Mouse (Mus musculus): ENCODE measurements around the gene Gramd1b. TPM values are rescaled to one million over a fixed set of nuclear protein-coding genes. Genes with fewer than 3 reads are reported as not detected.

Gramd1b gene
- polyA plus RNA-seq, 1 experiment from 2014 or later, result 2.7 TPM

DNA sequence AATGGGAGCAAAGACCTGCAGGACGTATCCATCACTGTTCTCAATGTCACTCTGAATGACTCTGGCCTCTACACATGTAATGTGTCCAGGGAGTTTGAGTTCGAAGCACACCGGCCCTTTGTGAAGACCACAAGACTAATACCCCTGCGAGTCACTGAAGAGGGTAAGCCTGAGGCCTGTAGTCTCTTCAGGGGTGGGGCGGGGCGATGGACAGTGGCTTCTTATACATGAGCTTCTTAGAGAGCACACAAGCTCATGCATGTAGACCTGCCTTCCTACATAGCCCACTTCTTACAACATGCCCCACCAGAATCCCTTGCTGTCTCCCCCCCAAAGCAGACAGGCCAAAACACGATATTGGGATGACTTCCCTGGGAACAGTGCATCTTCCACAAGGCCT lies 251.7 kb downstream of the Gramd1b start:
- no peak for DNase-seq (ENCODE audit: low spot score)
- H3K4me1 ChIP-seq, result no peaks in the 10 kb centered on the region
- H3K4me3 ChIP-seq, result no peak overlapping the region
- WGBS, result 97% methylated on average over 7 of the region's 7 CpGs
- no peaks in the 10 kb centered on the region for H3K9me3 ChIP-seq (replicated peaks)
- no peak overlapping the region for H3K27ac ChIP-seq
- no peaks in the 10 kb centered on the region for H3K27me3 ChIP-seq (ENCODE audit: low read depth, poor library complexity, severe bottlenecking)
- no peaks in the 10 kb centered on the region for H3K36me3 ChIP-seq

GRCm38 (mm10) chr9:40277671-40278070 lies 253.5 kb downstream of the Gramd1b start:
- H3K4me3 ChIP-seq, result no peak overlapping the region
- 88% methylated on average over 3 of the region's 3 CpGs for WGBS
- H3K27me3 ChIP-seq (ENCODE audit: low read depth, poor library complexity, severe bottlenecking), result no peaks in the 10 kb centered on the region
- no peaks in the 10 kb centered on the region for H3K36me3 ChIP-seq
- H3K4me1 ChIP-seq, result no peaks in the 10 kb centered on the region
- no peak overlapping the region for H3K27ac ChIP-seq
- no peak for DNase-seq (ENCODE audit: low spot score)
- H3K9me3 ChIP-seq (replicated peaks), result no peaks in the 10 kb centered on the region

GRCm38 (mm10) chr9:40275904-40276303 lies 255.3 kb downstream of the Gramd1b start:
- 93% methylated on average over 5 of the region's 5 CpGs for WGBS
- DNase-seq (ENCODE audit: low spot score), result no peak

DNA sequence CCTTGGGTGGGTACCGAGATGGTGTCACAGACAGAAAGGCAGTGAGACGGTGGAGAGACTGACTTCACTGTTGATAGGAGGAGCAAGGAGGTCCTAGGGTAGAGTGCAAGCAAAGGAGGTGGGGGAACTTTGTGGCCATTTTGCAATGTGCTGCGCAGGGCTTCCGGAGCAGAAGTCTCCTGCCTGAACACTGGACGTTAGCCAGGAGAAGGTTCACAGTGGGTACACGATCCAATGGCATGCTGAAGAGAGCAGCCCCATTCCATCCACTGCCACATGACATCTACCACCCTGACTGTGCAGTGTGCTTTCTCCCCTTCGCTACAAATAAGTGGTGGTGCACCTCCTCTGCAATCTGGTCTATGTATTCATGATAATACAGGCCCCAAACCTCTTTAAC lies 258.4 kb downstream of the Gramd1b start:
- Histone ChIP-seq H3K9me3 (replicated peaks) (no peaks in the 10 kb centered on the region), H3K27me3 (ENCODE audit: low read depth, poor library complexity, severe bottlenecking) (peaks cover 26% of the 10 kb centered on the region), H3K27ac (no peak overlapping the region), H3K4me3 (no peak overlapping the region), H3K4me1 (peaks cover 14% of the 10 kb centered on the region), H3K36me3 (no peaks in the 10 kb centered on the region)
- no peak for DNase-seq (ENCODE audit: low spot score)
- 92% methylated on average over 7 of the region's 7 CpGs for WGBS

More at GRCm38 (mm10) chr9:40275904-40276303, 255.3 kb downstream of the Gramd1b start:
- Histone ChIP-seq H3K27me3 (ENCODE audit: low read depth, poor library complexity, severe bottlenecking) (no peaks in the 10 kb centered on the region), H3K36me3 (no peaks in the 10 kb centered on the region), H3K9me3 (replicated peaks) (no peaks in the 10 kb centered on the region), H3K27ac (no peak overlapping the region), H3K4me3 (no peak overlapping the region), H3K4me1 (no peaks in the 10 kb centered on the region)

DNA sequence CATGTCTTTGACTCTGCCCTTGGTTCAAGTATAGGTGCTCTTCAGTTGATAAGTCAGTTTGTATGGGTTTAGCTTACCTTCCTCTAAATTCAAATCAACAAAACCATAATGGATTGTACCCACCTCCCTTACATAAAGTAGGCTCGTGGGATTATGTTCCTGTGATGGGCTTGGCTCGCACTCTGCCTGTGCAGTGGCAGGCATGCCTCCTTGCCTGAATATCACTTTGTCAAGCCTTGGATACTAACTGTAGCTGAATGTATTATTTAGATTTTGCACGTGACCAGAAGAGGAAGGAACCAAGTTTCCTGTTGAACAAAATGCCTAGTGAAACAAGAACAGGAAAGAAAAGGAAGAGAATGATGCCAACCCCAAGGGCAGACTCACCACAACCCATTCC lies 260.1 kb downstream of the Gramd1b start:
- peaks cover 29% of the 10 kb centered on the region for H3K27me3 ChIP-seq (ENCODE audit: low read depth, poor library complexity, severe bottlenecking)
- no peak overlapping the region for H3K4me3 ChIP-seq
- no peak for DNase-seq (ENCODE audit: low spot score)
- peaks cover 14% of the 10 kb centered on the region for H3K4me1 ChIP-seq
- 89% methylated on average over 3 of the region's 3 CpGs for WGBS
- H3K9me3 ChIP-seq (replicated peaks), result no peaks in the 10 kb centered on the region
- no peaks in the 10 kb centered on the region for H3K36me3 ChIP-seq
- H3K27ac ChIP-seq, result no peak overlapping the region

DNA sequence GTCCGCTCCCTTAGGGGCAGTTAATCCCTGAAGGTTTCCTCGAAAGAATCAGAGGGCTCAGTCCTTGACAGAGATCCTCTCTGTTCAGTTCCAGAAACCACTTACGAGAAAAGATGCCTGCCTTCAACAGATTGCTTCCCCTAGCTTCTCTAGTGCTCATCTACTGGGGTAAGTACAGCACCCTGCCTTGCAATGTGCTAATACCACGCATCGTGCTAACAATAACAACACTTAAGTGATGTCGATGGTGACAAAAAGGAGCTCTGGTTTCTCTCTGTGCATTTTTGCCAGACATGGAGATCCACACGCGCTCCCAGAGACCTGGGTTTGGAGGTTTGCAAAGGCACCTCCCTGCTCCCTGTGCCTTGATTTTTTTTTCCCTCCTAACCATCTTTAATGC lies 261.3 kb downstream of the Gramd1b start:
- no peaks in the 10 kb centered on the region for H3K9me3 ChIP-seq (replicated peaks)
- WGBS, result 28% methylated on average over 8 of the region's 8 CpGs
- H3K27ac ChIP-seq, result no peak overlapping the region
- no peak overlapping the region for H3K4me3 ChIP-seq
- H3K4me1 ChIP-seq, result peaks cover 14% of the 10 kb centered on the region
- no peaks in the 10 kb centered on the region for H3K36me3 ChIP-seq
- no peak for DNase-seq (ENCODE audit: low spot score)
- peaks cover 29% of the 10 kb centered on the region for H3K27me3 ChIP-seq (ENCODE audit: low read depth, poor library complexity, severe bottlenecking)

GRCm38 (mm10) chr9:40269103-40269861 lies 261.9 kb downstream of the Gramd1b start, which contains the start of gene Scn3b:
TSS of gene Scn3b (plus strand) at chr9:40269217.
- peaks cover 14% of the 10 kb centered on the region for H3K4me1 ChIP-seq
- H3K4me3 ChIP-seq, result peak within 1 kb of the TSS; percentile 44
- WGBS, result 2% methylated on average over 42 of the region's 42 CpGs
- H3K9me3 ChIP-seq (replicated peaks), result no peaks in the 10 kb centered on the region
- H3K27me3 ChIP-seq (ENCODE audit: low read depth, poor library complexity, severe bottlenecking), result peaks cover 29% of the 10 kb centered on the region
- no peaks in the 10 kb centered on the region for H3K36me3 ChIP-seq
- no peak within 1 kb of the TSS for H3K27ac ChIP-seq
- peak; percentile 72 for DNase-seq (ENCODE audit: low spot score)

DNA sequence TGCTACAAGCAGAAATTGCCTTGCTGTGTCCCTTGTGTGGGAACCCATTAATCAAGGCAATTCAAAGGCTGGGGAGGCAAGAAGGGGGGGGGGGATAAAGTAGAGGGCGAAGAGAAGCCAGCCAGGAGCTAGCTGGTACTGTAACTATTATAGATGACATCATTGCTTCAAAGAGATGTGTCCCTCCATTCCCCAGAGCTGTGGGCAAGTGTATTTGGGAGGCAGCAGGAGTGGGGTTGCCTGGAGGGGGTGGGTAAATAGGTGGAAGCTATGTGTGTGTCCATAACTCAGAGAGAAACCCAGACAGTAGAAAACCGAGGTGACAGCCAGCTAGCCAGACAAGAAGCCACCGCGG lies 262.5 kb downstream of the Gramd1b start:
- peak overlapping the region; percentile 44 for H3K4me3 ChIP-seq
- H3K36me3 ChIP-seq, result no peaks in the 10 kb centered on the region
- no peaks in the 10 kb centered on the region for H3K9me3 ChIP-seq (replicated peaks)
- peaks cover 14% of the 10 kb centered on the region for H3K4me1 ChIP-seq
- no peak overlapping the region for H3K27ac ChIP-seq
- DNase-seq (ENCODE audit: low spot score), result no peak
- H3K27me3 ChIP-seq (ENCODE audit: low read depth, poor library complexity, severe bottlenecking), result peaks cover 29% of the 10 kb centered on the region
- WGBS, result 13% methylated on average over 4 of the region's 4 CpGs

GRCm38 (mm10) chr9:40268040-40268747 lies 263.0 kb downstream of the Gramd1b start:
- H3K4me1 ChIP-seq, result peaks cover 14% of the 10 kb centered on the region
- H3K27ac ChIP-seq, result no peak overlapping the region
- WGBS, result 21% methylated on average over 21 of the region's 21 CpGs
- peak overlapping the region; percentile 15; the same call in 1 of the 2 replicates for H3K4me3 ChIP-seq
- peak; percentile 31 for DNase-seq (ENCODE audit: low spot score)
- peaks cover 29% of the 10 kb centered on the region for H3K27me3 ChIP-seq (ENCODE audit: low read depth, poor library complexity, severe bottlenecking)
- no peaks in the 10 kb centered on the region for H3K36me3 ChIP-seq
- no peaks in the 10 kb centered on the region for H3K9me3 ChIP-seq (replicated peaks)

DNA sequence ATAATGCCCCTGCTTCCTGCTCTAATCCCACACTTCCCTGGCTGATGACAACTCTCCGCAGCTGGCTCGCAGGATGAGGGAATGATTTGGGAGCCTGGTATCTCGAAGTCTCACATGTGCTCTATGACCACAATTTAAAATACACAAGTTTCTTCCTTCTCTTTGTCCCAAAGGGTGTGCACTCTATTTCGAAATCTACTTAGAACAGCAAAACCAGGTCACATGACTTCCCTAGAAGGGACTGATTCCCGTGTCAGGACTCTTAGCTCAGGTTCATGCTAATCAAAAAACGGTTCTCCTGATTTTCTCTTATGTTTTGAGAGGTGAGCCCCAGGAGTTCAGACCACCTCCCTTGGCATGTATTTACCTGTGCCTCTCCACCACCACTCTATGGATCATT lies 267.3 kb downstream of the Gramd1b start:
- 72% methylated on average over 6 of the region's 6 CpGs for WGBS
- H3K27me3 ChIP-seq (ENCODE audit: low read depth, poor library complexity, severe bottlenecking), result peaks cover 13% of the 10 kb centered on the region

GRCm38 (mm10) chr9:40252459-40252858 lies 278.7 kb downstream of the Gramd1b start:
- no peaks in the 10 kb centered on the region for H3K27me3 ChIP-seq (ENCODE audit: low read depth, poor library complexity, severe bottlenecking)
- H3K27ac ChIP-seq, result no peak overlapping the region
- WGBS, result 75% methylated on average over 3 of the region's 3 CpGs
- no peaks in the 10 kb centered on the region for H3K36me3 ChIP-seq
- H3K4me1 ChIP-seq, result no peaks in the 10 kb centered on the region
- no peak overlapping the region for H3K4me3 ChIP-seq
- no peak for DNase-seq (ENCODE audit: low spot score)
- no peaks in the 10 kb centered on the region for H3K9me3 ChIP-seq (replicated peaks)

More for the DNA sequence above, 267.3 kb downstream of the Gramd1b start:
- DNase-seq (ENCODE audit: low spot score), result no peak
- Histone ChIP-seq H3K9me3 (replicated peaks) (no peaks in the 10 kb centered on the region), H3K4me1 (peaks cover 6% of the 10 kb centered on the region), H3K4me3 (no peak overlapping the region), H3K27ac (no peak overlapping the region), H3K36me3 (no peaks in the 10 kb centered on the region)

DNA sequence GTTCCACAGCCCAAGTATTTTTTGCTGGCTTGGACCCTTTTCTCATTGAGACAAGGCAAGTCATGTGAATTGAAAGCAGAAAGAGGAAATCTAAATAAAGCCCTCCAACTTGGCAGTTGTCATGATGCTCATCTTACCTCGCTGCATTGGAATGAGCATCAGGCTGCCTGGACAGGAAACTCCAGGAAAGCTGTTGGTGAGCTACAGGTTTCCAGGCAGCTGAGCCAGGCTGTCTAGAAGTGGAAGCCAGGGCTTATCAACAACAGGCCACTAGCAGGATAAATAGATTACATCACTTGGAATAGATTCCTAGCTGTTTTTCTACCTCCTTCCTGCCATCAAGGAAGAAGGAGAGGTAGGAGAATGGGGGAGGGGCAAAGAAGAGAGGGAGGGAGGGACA lies 282.1 kb downstream of the Gramd1b start:
- H3K27ac ChIP-seq, result no peak overlapping the region
- 69% methylated on average over 1 of the region's 1 CpGs for WGBS
- no peaks in the 10 kb centered on the region for H3K36me3 ChIP-seq
- no peaks in the 10 kb centered on the region for H3K9me3 ChIP-seq (replicated peaks)
- no peaks in the 10 kb centered on the region for H3K4me1 ChIP-seq
- no peak for DNase-seq (ENCODE audit: low spot score)
- no peaks in the 10 kb centered on the region for H3K27me3 ChIP-seq (ENCODE audit: low read depth, poor library complexity, severe bottlenecking)
- no peak overlapping the region for H3K4me3 ChIP-seq

- Histone ChIP-seq H3K27me3 (ENCODE audit: low read depth, poor library complexity, severe bottlenecking) (no peaks in the 10 kb centered on the region), H3K36me3 (no peaks in the 10 kb centered on the region), H3K4me3 (no peak overlapping the region), H3K27ac (no peak overlapping the region), H3K4me1 (0 out of 2 replicates have a peak, but pooled peaks cover 4% of the 10 kb centered on the region), H3K9me3 (replicated peaks) (no peaks in the 10 kb centered on the region)
- WGBS, result 90% methylated on average over 6 of the region's 6 CpGs
- DNase-seq (ENCODE audit: low spot score), result no peak
Measured at GRCm38 (mm10) chr9:40246702-40247101, 284.5 kb downstream of the Gramd1b start.

Measured in limb, embryonic 10.5 days (tissue).